Mouse (Mus musculus) intestine, embryonic 14.5 days (tissue): ENCODE measurements around the gene Ifi211. TPM values are rescaled to one million over a fixed set of nuclear protein-coding genes. Genes with fewer than 3 reads are reported as not detected.
"Not testable (repeated sequence)": the region's sequence is repeated elsewhere in the genome, so short reads cannot be mapped to it uniquely, and the experiment has no call there.

Source experiments
- ATAC-seq: fragments of 200-750 bp; cut with Nextera tagmentation; replicated peaks from 2 replicates; pipeline ENCODE4 v1.8.0; 2017; ENCODE audit warnings: low read depth, moderate number of reproducible peaks, moderate TSS enrichment, moderate library complexity; ENCODE audit not compliant: low FRiP score, low TSS enrichment
- DNase-seq: peaks from one replicate; pipeline ENCODE4 v3.0.0-alpha.2; 2018; ENCODE audit warnings: low spot score
- H3K27ac ChIP-seq: fragments of 300-500 bp; sonication (generic); 2 replicates; pipeline ENCODE4 v1.5.1; 2014; ENCODE audit warnings: low read depth, mild to moderate bottlenecking, control low read depth
- H3K27me3 ChIP-seq: fragments of 300-500 bp; sonication (generic); replicated peaks from 2 replicates; pipeline ENCODE4 v1.6.1; 2014; ENCODE audit warnings: low read length, control low read depth; ENCODE audit not compliant: control insufficient read depth, insufficient read depth
- H3K36me3 ChIP-seq: fragments of 300-500 bp; sonication (generic); 2 replicates; pipeline ENCODE4 v1.6.1; 2014; ENCODE audit warnings: low read length, control low read depth; ENCODE audit not compliant: control insufficient read depth, insufficient read depth
- H3K4me1 ChIP-seq: fragments of 300-500 bp; sonication (generic); replicated peaks from 2 replicates; pipeline ENCODE4 v1.6.1; 2014; ENCODE audit warnings: low read length, control low read depth, mixed read lengths; ENCODE audit not compliant: control insufficient read depth, insufficient read depth
- H3K4me2 ChIP-seq: fragments of 300-500 bp; sonication (generic); 2 replicates; pipeline ENCODE4 v1.6.1; 2014; ENCODE audit warnings: low read length
- H3K4me3 ChIP-seq: fragments of 300-500 bp; sonication (generic); 2 replicates; pipeline ENCODE4 v1.5.1; 2014; ENCODE audit warnings: low read depth, low read length, control low read depth, mixed read lengths
- H3K9ac ChIP-seq: fragments of 300-500 bp; sonication (generic); 2 replicates; pipeline ENCODE4 v1.6.1; 2014; ENCODE audit warnings: mild to moderate bottlenecking, low read length
- H3K9me3 ChIP-seq: fragments of 300-500 bp; sonication (generic); 2 replicates; pipeline ENCODE4 v1.6.1; 2016; ENCODE audit warnings: low read length, control low read depth; ENCODE audit not compliant: control insufficient read depth
- WGBS: fragments of 180-500 bp; shearing (Covaris S2); extraction: QIAGEN DNeasy Blood & Tissue Kit; methylation state at CpG from one replicate; pipeline ENCODE4 v1.1.7; 2014; 5-methylcytosine and 5-hydroxymethylcytosine counted together
- polyA plus RNA-seq: library from polyadenylated mRNA; unstranded; fragments of >200 nt; fragmentation: Nextera tagmentation; extraction: Ambion mirVana; gene quantifications from 2 replicates; pipeline ENCODE4 v1.2.1, GENCODE M21; 2014

Ifi211 gene
- polyA plus RNA-seq, 1 experiment from 2014 or later = 0.64 TPM

DNA sequence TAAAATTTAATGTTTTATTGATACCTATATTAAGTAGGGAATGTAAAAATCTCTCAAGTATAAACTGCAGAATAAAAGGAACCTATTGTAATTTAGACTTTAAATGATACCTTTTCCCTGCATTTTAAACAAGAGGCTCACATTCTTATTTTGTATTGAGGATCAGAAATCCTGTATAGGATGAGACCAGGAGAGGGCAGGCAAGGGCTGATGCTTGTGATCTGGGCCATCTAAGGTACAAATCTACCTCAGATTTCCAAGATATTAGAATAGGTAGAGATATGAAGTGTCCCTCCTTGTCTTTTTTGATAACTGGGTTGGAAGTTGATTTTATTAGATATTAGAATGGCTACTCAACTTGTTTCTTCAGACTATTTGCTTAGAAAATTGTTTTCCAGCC lies 59.1 kb downstream of the Ifi211 start:
- DNase-seq, H3K4me2 ChIP-seq, H3K27ac ChIP-seq, ATAC-seq, H3K4me1 ChIP-seq, H3K4me3 ChIP-seq, H3K27me3 ChIP-seq, H3K9me3 ChIP-seq, H3K36me3 ChIP-seq, H3K9ac ChIP-seq: not testable (repeated sequence)

DNA sequence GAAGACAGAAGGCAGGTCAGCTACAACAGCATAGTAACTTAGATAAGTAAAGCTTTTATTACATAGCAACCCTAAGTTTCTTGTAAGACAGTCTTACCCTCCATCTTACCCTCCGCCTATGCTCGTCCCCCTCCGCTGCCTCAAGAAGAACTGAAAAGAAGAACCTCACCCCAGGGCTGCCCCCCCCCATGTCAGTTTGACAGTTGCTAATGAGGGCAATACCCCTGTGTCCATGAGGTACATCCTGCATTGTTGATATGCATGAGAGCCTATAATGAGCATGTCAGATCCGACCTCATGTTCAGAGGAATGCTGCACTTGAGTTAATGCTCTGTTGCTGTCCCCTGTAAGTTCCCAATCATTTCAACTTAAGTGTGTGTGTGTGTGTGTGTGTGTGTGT lies 60.0 kb downstream of the Ifi211 start:
- not testable (repeated sequence) for H3K4me2 ChIP-seq, ATAC-seq, H3K27ac ChIP-seq, DNase-seq, H3K9ac ChIP-seq, H3K36me3 ChIP-seq, H3K4me3 ChIP-seq, H3K9me3 ChIP-seq, H3K27me3 ChIP-seq, H3K4me1 ChIP-seq
- WGBS = 56% methylated on average over 4 of the region's 4 CpGs

Other genes starting within 250 kb of the Ifi211 start
- gene Ifi208, start 239.4 kb downstream of the Ifi211 start, polyA plus RNA-seq = not detected in 2 replicates
- 1.2 and 1.6 TPM in 2 replicates for gene Ifi207, start 171.3 kb downstream of the Ifi211 start, polyA plus RNA-seq
- 1.3 and 2.1 TPM in 2 replicates for gene Ifi204, start 146.1 kb downstream of the Ifi211 start, polyA plus RNA-seq
- gene Mndal, start 29.4 kb upstream of the Ifi211 start, polyA plus RNA-seq = 2.0 and 3.0 TPM in 2 replicates
- 1.3 and 1.5 TPM in 2 replicates for gene Ifi203, start 29.6 kb upstream of the Ifi211 start, polyA plus RNA-seq
- gene Ifi202b, start 69.7 kb upstream of the Ifi211 start, polyA plus RNA-seq = not detected in 2 replicates
- 0.69 and 0.88 TPM in 2 replicates for gene Ifi205, start 118.8 kb upstream of the Ifi211 start, polyA plus RNA-seq
- 0.07 and 0.08 TPM in 2 replicates for gene Olfr433, start 127.7 kb upstream of the Ifi211 start, polyA plus RNA-seq
- not detected in 2 replicates for gene Olfr432, start 136.2 kb upstream of the Ifi211 start, polyA plus RNA-seq
- gene Olfr430, start 153.6 kb upstream of the Ifi211 start, polyA plus RNA-seq = not detected in 2 replicates
- gene Olfr429, start 171.3 kb upstream of the Ifi211 start, polyA plus RNA-seq = not detected in 2 replicates
- not detected in 2 replicates for gene Olfr427, start 183.8 kb upstream of the Ifi211 start, polyA plus RNA-seq
- gene Olfr231, start 208.1 kb upstream of the Ifi211 start, polyA plus RNA-seq = not detected in 2 replicates
- gene Olfr424, start 218.5 kb upstream of the Ifi211 start, polyA plus RNA-seq = not detected in 2 replicates
- gene Olfr420, start 242.6 kb upstream of the Ifi211 start, polyA plus RNA-seq = not detected in 2 replicates